Mouse (Mus musculus): ENCODE measurements around the gene Cyp11a1. TPM values are rescaled to one million over a fixed set of nuclear protein-coding genes. Genes with fewer than 3 reads are reported as not detected.

The Cyp11a1 gene
- polyA plus RNA-seq, 1 experiment from 2014 or later, result 9.3 TPM

DNA sequence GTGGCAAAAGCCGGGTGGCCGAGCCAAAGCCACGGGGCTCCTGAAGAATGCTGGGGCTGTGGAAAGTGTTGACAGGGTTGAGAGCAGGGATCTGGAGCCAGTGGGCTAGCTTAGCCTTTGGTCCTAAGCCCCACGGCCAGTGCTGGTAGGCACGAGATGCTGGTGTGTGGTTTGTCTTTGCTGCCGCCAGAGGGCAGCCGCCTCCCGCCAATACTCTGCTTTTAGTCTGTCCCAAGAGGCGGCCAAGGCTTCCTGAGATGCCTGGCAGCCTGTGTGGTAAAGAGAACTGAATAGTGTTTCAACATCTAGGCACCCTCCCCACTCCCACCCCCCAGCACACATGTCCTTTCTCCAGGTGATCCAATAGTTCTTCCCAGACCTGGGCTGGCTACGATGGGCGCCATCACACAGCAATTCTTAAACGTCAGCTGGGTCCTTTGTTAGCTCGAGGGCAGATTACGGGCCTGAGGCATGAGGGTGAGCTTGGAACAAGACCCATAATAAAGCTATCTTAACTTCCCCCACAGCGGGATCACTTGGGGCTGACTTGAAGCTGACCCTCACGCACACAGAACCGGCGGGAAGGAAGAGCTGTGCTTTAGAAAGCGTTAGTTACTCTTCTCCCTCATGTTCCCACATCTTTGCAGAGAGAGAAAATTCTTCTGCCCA is 32.4 kb downstream of the Cyp11a1 start:
- H3K9ac ChIP-seq, result no peak overlapping the region
- no peak overlapping the region for H3K4me2 ChIP-seq (replicated peaks)
- H3K4me3 ChIP-seq (replicated peaks), result no peak overlapping the region
- 0 out of 2 replicates have a peak, but pooled peaks cover 4% of the 10 kb centered on the region for H3K4me1 ChIP-seq (replicated peaks)
- no peak overlapping the region for H3K27ac ChIP-seq
- no peaks in the 10 kb centered on the region for H3K9me3 ChIP-seq
- ATAC-seq, result peak; percentile 83
- 32% methylated on average over 19 of the region's 19 CpGs for WGBS
- no peaks in the 10 kb centered on the region for H3K36me3 ChIP-seq
- peaks cover 8% of the 10 kb centered on the region; the same call in 1 of the 2 replicates for H3K27me3 ChIP-seq (replicated peaks)

DNA sequence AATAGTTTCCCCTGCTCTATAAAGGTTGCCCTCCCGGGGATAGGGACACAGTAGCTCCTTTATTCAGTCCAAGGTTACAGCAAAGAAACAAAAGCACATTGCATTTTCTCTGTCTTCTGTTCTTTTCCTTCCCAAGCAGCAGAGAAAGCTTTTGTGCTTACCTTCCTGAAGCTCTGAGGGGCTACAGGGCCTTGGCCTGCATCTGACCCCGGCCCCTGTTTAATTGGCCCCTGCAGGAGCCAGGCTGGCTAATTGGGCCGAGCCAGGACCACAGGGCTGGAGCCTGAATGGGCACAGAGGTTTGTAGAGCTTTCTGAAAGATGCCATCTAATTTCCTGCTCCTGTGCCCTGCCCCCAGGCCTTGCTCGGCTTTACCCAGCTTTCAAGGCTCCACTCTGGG is 34.8 kb downstream of the Cyp11a1 start:
- H3K9ac ChIP-seq, result no peak overlapping the region
- H3K4me3 ChIP-seq (replicated peaks), result no peak overlapping the region
- H3K9me3 ChIP-seq, result no peaks in the 10 kb centered on the region
- no peak overlapping the region for H3K27ac ChIP-seq
- no peak for ATAC-seq
- H3K4me2 ChIP-seq (replicated peaks), result no peak overlapping the region
- 52% methylated on average over 4 of the region's 4 CpGs for WGBS
- peaks cover 8% of the 10 kb centered on the region; the same call in 1 of the 2 replicates for H3K27me3 ChIP-seq (replicated peaks)
- peaks cover 15% of the 10 kb centered on the region for H3K4me1 ChIP-seq (replicated peaks)
- no peaks in the 10 kb centered on the region for H3K36me3 ChIP-seq

DNA sequence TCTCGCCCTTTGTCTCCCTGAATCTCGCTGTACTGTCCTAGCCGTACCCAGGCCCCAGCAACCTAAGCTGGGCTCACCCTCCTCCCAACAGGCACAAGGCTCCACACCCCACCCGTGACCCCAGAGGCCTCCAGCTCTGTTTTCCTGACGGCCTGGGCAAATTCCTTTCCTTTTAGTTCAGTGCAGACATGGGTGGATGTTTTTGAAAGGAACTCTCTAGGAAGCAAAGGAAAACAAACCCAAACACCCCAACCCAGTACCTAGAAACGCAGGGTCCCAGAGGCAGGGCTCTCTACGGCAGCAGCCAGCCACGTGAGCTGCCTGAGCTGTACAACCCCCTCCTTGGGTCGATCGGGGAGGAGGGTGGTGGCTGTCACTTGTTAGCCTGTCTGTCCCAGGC is 36.2 kb downstream of the Cyp11a1 start:
- H3K27ac ChIP-seq, result no peak overlapping the region
- no peaks in the 10 kb centered on the region for H3K36me3 ChIP-seq
- H3K9me3 ChIP-seq, result no peaks in the 10 kb centered on the region
- H3K9ac ChIP-seq, result no peak overlapping the region
- H3K27me3 ChIP-seq (replicated peaks), result peaks cover 8% of the 10 kb centered on the region; the same call in 1 of the 2 replicates
- no peak for ATAC-seq
- WGBS, result 29% methylated on average over 10 of the region's 10 CpGs
- peaks cover 15% of the 10 kb centered on the region for H3K4me1 ChIP-seq (replicated peaks)
- no peak overlapping the region for H3K4me2 ChIP-seq (replicated peaks)
- no peak overlapping the region for H3K4me3 ChIP-seq (replicated peaks)

DNA sequence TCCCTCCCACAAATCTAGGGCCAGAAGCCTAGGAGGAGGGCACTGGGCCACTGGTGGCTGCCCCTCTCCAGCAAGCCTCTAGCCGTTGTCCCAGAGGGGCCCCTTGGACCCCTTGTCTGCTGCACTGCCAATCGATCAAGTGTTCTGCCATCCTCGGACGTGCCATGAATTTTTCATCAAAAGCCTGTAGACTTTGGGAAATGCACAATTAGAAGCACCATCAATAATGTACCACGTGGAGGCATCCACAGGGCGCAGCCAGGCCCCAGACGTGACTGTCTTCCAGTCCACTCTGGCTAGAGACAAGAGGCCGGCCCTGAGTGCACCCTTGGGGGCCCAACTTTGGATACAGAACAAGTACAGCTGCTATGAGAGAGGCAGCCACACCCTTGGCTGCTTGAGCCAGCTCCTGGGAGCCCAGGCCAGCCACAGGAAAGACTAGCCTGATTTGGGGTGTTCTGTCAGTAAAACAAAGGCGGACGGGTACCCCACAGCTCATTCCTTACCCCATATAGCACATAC is 37.3 kb downstream of the Cyp11a1 start:
- Histone ChIP-seq H3K4me2 (replicated peaks) (no peak overlapping the region), H3K27me3 (replicated peaks) (no peaks in the 10 kb centered on the region), H3K4me3 (replicated peaks) (no peak overlapping the region), H3K9me3 (no peaks in the 10 kb centered on the region), H3K9ac (no peak overlapping the region), H3K27ac (no peak overlapping the region), H3K36me3 (no peaks in the 10 kb centered on the region), H3K4me1 (replicated peaks) (peaks cover 15% of the 10 kb centered on the region)
- no peak for ATAC-seq
- WGBS, result 86% methylated on average over 10 of the region's 10 CpGs

DNA sequence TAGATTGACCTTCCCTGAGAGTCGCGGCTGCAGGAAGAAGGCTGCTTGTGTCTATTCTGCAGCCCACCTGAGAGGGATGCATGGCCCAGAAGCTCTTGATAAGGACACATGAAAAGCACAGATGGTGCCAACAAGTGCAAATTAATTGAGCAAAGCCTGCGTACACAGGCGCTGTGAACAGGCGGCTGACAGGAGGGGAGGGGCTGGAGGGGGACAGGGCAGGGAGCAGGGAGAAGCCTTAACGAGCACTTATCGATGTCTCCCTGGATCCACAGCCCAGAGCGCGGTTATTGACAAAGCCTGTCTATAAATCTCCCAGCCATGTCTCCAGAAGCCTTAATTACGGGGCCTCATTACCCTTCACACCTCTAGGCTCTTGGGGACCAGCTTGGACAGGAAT is 38.6 kb downstream of the Cyp11a1 start:
- no peak overlapping the region for H3K9ac ChIP-seq
- H3K4me1 ChIP-seq (replicated peaks), result peaks cover 15% of the 10 kb centered on the region
- no peak overlapping the region for H3K4me2 ChIP-seq (replicated peaks)
- no peak overlapping the region for H3K4me3 ChIP-seq (replicated peaks)
- WGBS, result 17% methylated on average over 10 of the region's 10 CpGs
- no peaks in the 10 kb centered on the region for H3K9me3 ChIP-seq
- no peak for ATAC-seq
- H3K27ac ChIP-seq, result no peak overlapping the region
- 0 out of 2 replicates have a peak, but pooled peaks cover 5% of the 10 kb centered on the region for H3K27me3 ChIP-seq (replicated peaks)
- no peaks in the 10 kb centered on the region for H3K36me3 ChIP-seq

DNA sequence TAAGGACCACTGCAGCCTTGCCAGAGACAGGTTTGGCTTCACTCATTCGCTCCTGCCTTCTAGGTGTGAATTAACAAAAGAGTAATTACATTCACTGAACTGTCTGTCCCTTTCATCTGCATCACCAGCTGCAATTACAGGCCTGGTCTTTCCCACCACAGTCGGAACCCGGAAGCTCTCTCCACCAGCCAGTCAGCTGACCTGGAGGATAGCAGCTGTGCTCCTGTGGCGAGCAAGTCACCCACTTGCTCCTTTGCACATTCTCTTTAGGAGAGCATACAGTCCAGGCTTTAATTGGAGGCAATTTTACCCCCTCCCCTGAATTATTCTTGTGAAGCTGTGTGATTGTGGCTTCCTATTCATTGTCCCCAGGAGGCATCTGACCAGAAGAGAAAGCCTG is 39.4 kb downstream of the Cyp11a1 start:
- Histone ChIP-seq H3K27me3 (replicated peaks) (0 out of 2 replicates have a peak, but pooled peaks cover 5% of the 10 kb centered on the region), H3K4me2 (replicated peaks) (no peak overlapping the region), H3K36me3 (no peaks in the 10 kb centered on the region), H3K27ac (no peak overlapping the region), H3K4me3 (replicated peaks) (no peak overlapping the region), H3K9me3 (no peaks in the 10 kb centered on the region), H3K9ac (no peak overlapping the region), H3K4me1 (replicated peaks) (peaks cover 15% of the 10 kb centered on the region)
- 39% methylated on average over 4 of the region's 4 CpGs for WGBS
- ATAC-seq, result no peak

DNA sequence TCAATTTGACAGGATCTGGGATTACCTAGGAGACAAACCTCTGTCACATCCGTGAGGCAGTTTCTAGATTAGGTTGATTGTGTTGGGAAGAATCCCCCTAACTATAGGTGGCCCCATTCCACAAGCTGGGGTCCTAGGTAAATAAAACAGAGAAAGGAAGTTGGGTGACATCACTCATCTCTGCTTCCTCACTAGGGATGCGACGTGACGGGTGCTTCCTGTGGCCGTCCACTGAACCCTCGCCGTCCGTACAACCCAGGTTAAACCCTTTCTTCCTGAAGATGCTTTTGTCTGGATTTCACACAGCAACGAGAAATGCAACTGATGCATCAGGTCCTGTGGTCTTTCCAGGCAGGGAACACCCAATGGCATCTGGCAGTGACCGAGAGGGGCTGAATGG is 40.9 kb downstream of the Cyp11a1 start:
- 63% methylated on average over 10 of the region's 10 CpGs for WGBS
- no peak for ATAC-seq

DNA sequence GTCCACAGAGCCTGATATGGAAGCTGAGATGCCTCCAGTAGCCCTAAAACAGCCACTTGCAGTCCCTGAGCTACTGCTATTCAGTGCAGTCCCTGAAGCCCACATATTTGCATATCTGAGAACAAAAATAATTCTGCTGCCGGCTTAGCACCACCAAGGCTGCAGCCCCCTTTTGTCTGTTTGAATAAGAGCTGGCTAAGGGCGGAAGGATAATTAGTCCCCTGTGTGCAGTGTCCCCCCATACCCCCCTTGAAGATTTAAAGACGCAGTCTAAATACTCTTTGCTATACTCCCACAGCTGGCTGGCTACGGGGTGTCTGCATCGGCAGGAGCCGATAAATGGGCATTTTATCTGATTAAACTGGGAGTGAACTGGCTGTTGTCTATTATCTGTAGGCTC is 42.4 kb downstream of the Cyp11a1 start:
- no peak for ATAC-seq
- 23% methylated on average over 6 of the region's 6 CpGs for WGBS

More for the DNA sequence above, 40.9 kb downstream of the Cyp11a1 start:
- Histone ChIP-seq H3K27ac (no peak overlapping the region), H3K9ac (no peak overlapping the region), H3K4me3 (replicated peaks) (no peak overlapping the region), H3K36me3 (no peaks in the 10 kb centered on the region), H3K4me1 (replicated peaks) (peaks cover 15% of the 10 kb centered on the region), H3K4me2 (replicated peaks) (no peak overlapping the region), H3K27me3 (replicated peaks) (0 out of 2 replicates have a peak, but pooled peaks cover 5% of the 10 kb centered on the region), H3K9me3 (no peaks in the 10 kb centered on the region)

DNA sequence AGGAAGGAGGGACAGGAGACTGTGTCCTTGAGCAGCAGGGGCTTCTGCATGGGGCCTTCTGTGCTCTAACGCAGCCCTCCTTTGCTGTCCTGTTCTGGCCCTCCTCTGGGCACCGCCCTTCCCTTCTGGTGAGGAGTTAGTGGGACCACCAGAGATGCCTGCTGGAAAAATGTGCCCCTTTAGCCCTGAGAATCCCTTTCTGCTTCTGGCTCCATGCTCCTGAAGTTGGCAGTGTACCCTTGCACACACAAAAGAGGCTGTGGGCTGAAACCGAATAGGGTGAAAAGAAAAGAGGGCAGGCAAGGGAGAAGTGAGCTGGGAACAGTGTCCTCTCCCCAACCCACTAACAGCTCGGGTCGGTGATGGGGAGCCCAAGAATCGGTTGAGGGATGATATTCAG is 43.0 kb downstream of the Cyp11a1 start:
- ATAC-seq, result no peak
- no peaks in the 10 kb centered on the region for H3K36me3 ChIP-seq
- WGBS, result 58% methylated on average over 6 of the region's 6 CpGs
- H3K9ac ChIP-seq, result no peak overlapping the region
- 0 out of 2 replicates have a peak, but pooled peaks cover 5% of the 10 kb centered on the region for H3K27me3 ChIP-seq (replicated peaks)
- no peak overlapping the region for H3K4me2 ChIP-seq (replicated peaks)
- no peaks in the 10 kb centered on the region for H3K9me3 ChIP-seq
- peaks cover 11% of the 10 kb centered on the region for H3K4me1 ChIP-seq (replicated peaks)
- H3K4me3 ChIP-seq (replicated peaks), result no peak overlapping the region
- H3K27ac ChIP-seq, result no peak overlapping the region

More for the DNA sequence above, 42.4 kb downstream of the Cyp11a1 start:
- Histone ChIP-seq H3K4me3 (replicated peaks) (no peak overlapping the region), H3K4me2 (replicated peaks) (no peak overlapping the region), H3K36me3 (no peaks in the 10 kb centered on the region), H3K27ac (no peak overlapping the region), H3K4me1 (replicated peaks) (peaks cover 11% of the 10 kb centered on the region), H3K27me3 (replicated peaks) (0 out of 2 replicates have a peak, but pooled peaks cover 5% of the 10 kb centered on the region), H3K9me3 (no peaks in the 10 kb centered on the region), H3K9ac (no peak overlapping the region)

DNA sequence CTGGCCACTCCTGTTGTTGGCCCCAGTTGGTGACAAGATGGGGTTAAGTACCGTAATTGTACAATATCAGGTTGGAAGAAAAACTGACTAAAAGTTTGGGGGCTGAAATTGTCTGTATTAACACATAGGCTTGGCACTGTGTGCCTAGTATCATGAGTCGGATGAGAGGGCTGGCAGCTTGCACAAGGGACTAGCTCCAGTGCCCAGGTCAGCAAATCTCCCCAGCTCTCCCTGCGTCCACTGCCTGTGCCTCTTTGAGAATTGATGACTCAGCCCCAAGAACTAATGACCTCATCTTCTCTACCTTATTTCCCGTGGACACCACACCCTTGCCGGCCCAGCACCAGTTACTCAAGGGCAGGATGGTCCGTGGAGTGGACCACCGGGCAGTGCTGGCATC is 43.6 kb downstream of the Cyp11a1 start:
- no peaks in the 10 kb centered on the region for H3K9me3 ChIP-seq
- no peak overlapping the region for H3K4me2 ChIP-seq (replicated peaks)
- no peak for ATAC-seq
- H3K4me3 ChIP-seq (replicated peaks), result no peak overlapping the region
- no peak overlapping the region for H3K27ac ChIP-seq
- 63% methylated on average over 7 of the region's 7 CpGs for WGBS
- H3K4me1 ChIP-seq (replicated peaks), result peaks cover 9% of the 10 kb centered on the region
- no peaks in the 10 kb centered on the region for H3K36me3 ChIP-seq
- no peak overlapping the region for H3K9ac ChIP-seq
- 0 out of 2 replicates have a peak, but pooled peaks cover 5% of the 10 kb centered on the region for H3K27me3 ChIP-seq (replicated peaks)

DNA sequence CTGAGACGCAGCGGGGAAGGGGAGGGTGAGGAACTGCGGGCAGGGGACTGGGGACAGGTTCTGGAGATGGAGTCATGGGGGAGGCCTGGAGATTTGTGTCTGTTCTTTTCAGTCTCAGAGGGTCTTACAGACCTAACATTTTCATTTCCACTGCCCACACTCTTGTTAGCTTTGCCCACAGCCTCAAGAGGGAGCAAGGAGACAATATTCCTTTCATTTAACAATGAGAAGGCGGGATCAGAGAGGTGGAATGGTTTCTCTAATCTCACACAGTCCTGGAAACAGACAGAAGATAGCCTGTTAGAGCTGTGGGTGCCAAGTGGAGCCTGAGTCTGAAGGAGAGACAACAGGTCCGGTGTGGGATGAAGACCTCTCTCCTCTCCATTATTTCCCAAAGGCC is 45.7 kb downstream of the Cyp11a1 start:
- ATAC-seq, result no peak
- H3K9me3 ChIP-seq, result no peaks in the 10 kb centered on the region
- H3K36me3 ChIP-seq, result no peaks in the 10 kb centered on the region
- H3K4me1 ChIP-seq (replicated peaks), result no peaks in the 10 kb centered on the region
- no peak overlapping the region for H3K4me3 ChIP-seq (replicated peaks)
- 27% methylated on average over 5 of the region's 5 CpGs for WGBS
- H3K27ac ChIP-seq, result no peak overlapping the region
- H3K9ac ChIP-seq, result no peak overlapping the region
- no peak overlapping the region for H3K4me2 ChIP-seq (replicated peaks)
- 0 out of 2 replicates have a peak, but pooled peaks cover 5% of the 10 kb centered on the region for H3K27me3 ChIP-seq (replicated peaks)

DNA sequence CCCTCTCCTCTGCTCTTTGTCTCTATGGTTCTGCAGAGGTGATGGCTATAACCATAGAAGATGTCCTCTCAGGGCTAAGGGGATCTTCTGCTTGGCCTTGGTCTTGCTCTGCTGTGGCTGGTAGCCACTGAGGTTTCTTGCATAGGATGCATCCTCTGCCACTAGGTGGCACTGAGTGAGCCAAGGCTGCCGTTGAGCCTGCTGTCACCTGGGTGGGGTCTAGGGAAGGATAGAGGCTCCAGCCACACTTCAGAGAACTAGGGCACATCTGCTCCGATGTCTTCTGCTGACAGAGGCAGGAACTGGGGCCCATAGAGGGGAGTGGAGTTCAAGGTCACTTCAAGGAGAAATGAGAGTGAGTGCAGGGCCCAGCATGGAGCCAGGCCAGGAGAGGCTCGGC is 46.9 kb downstream of the Cyp11a1 start:
- Histone ChIP-seq H3K4me2 (replicated peaks) (no peak overlapping the region), H3K9me3 (no peaks in the 10 kb centered on the region), H3K4me3 (replicated peaks) (no peak overlapping the region), H3K9ac (no peak overlapping the region), H3K4me1 (replicated peaks) (no peaks in the 10 kb centered on the region), H3K36me3 (no peaks in the 10 kb centered on the region), H3K27ac (no peak overlapping the region), H3K27me3 (replicated peaks) (0 out of 2 replicates have a peak, but pooled peaks cover 5% of the 10 kb centered on the region)
- no peak for ATAC-seq
- 20% methylated on average over 3 of the region's 3 CpGs for WGBS

DNA sequence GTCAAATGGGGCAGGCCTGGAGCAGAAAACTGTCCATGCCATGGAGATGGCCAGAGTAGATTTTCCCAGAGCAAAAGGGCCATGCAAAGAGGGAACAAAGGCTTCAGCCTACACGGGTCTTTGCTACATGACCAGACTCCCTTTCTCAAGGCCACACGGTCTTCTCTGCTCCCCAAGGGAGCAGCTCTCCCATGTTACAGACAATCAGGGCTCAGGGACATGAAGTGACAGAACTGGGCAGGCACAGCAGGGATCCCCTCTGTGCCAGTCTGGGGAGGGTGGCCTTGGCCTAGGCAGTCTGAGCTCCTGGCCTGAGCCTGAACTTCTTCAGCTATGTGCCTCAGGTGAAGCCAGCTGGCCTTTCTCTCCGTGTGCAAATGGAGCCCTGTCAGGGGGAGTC is 47.3 kb downstream of the Cyp11a1 start:
- ATAC-seq, result no peak
- Histone ChIP-seq H3K9ac (no peak overlapping the region), H3K4me2 (replicated peaks) (no peak overlapping the region), H3K4me3 (replicated peaks) (no peak overlapping the region), H3K4me1 (replicated peaks) (no peaks in the 10 kb centered on the region), H3K27me3 (replicated peaks) (0 out of 2 replicates have a peak, but pooled peaks cover 5% of the 10 kb centered on the region), H3K27ac (no peak overlapping the region), H3K36me3 (no peaks in the 10 kb centered on the region), H3K9me3 (no peaks in the 10 kb centered on the region)
- WGBS, result 50% methylated on average over 3 of the region's 3 CpGs

All from intestine, embryonic 15.5 days (tissue).